Mouse (Mus musculus) thymus, adult 2 months (tissue): ENCODE results near the gene Fibin.

ENCODE experiments used
- CTCF ChIP-seq: fragments of 200-500 bp; IDR thresholded peaks from 2 replicates; pipeline ENCODE4 v1.5.1; 2012; ENCODE audit warnings: mild to moderate bottlenecking, control low read depth, low read length, moderate library complexity, borderline replicate concordance; ENCODE audit not compliant: control insufficient read depth, poor library complexity, insufficient read depth; ENCODE audit errors: extremely low read depth
- POLR2A ChIP-seq: fragments of 200-500 bp; IDR thresholded peaks from 2 replicates; pipeline ENCODE4 v1.6.1; 2012; ENCODE audit warnings: mild to moderate bottlenecking, low read length, control low read depth, moderate library complexity; ENCODE audit not compliant: control insufficient read depth, poor library complexity, insufficient read depth; ENCODE audit errors: extremely low read depth

DNA sequence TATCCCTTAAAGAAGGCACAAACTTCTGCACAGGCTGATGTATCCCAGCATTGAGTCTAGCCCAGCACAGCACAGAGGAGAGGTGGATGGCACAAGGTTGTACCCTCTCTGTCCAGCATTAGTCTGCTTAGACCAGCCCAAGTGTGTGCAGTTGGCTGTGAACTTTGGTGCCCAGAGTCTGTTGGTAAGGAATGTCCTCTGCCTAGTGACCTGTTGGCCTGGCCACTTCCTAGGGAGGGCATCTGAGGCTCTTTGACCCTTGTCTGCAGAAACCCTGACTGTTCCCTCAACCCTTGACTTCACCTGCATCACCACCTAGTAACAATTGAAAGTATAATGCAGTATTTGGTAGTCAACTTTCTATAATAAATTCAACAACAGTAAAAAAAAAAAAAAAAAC lies 2.4 kb upstream of the Fibin start:
- no peak for TF ChIP-seq CTCF
- no peak for TF ChIP-seq POLR2A
